Mouse (Mus musculus) heart, embryonic 14.5 days (tissue): ENCODE data around the gene Vim. TPM values are rescaled to one million over a fixed set of nuclear protein-coding genes. Genes with fewer than 3 reads are reported as not detected.

ENCODE experiments used
- ATAC-seq: fragments of 200-750 bp; cut with Nextera tagmentation; 2 replicates; pipeline ENCODE4 v1.8.0; 2017; ENCODE audit warnings: low read depth, moderate TSS enrichment; ENCODE audit not compliant: insufficient number of reproducible peaks, insufficient read depth, low FRiP score
- H3K27ac ChIP-seq, 2 experiments: fragments of 200-500 bp in 1 of 2; fragments of 300-500 bp in 1 of 2; sonication (generic) in 1 of 2; replicated peaks in 1 of 2; 2 replicates each; pipeline ENCODE4 v1.5.1; 2012 to 2014; ENCODE audit warnings: low read depth in 2 of 2, low read length in 2 of 2, control low read depth in 1 of 2, mild to moderate bottlenecking in 1 of 2, mixed read lengths in 1 of 2; ENCODE audit not compliant: control insufficient read depth in 1 of 2, insufficient read depth in 1 of 2
- H3K27me3 ChIP-seq: fragments of 300-500 bp; sonication (generic); 2 replicates; pipeline ENCODE4 v1.6.1; 2014; ENCODE audit warnings: mild to moderate bottlenecking, low read length, control low read depth; ENCODE audit not compliant: control insufficient read depth, insufficient read depth
- H3K36me3 ChIP-seq: fragments of 300-500 bp; sonication (generic); 2 replicates; pipeline ENCODE4 v1.6.1; 2014; ENCODE audit warnings: mild to moderate bottlenecking, control low read depth, low read length, mixed read lengths; ENCODE audit not compliant: control insufficient read depth, insufficient read depth
- H3K4me1 ChIP-seq, 2 experiments: fragments of 200-500 bp in 1 of 2; fragments of 300-500 bp in 1 of 2; sonication (generic) in 1 of 2; 2 replicates each; pipeline ENCODE4 v1.6.1; 2012 to 2014; ENCODE audit warnings: low read length in 2 of 2, control low read depth in 1 of 2, mixed read lengths in 1 of 2; ENCODE audit not compliant: control insufficient read depth in 2 of 2, insufficient read depth in 2 of 2
- H3K4me2 ChIP-seq: fragments of 300-500 bp; sonication (generic); 2 replicates; pipeline ENCODE4 v1.6.1; 2014; ENCODE audit warnings: mild to moderate bottlenecking, low read length
- H3K4me3 ChIP-seq, 2 experiments: fragments of 200-500 bp in 1 of 2; fragments of 300-500 bp in 1 of 2; sonication (generic) in 1 of 2; 2 replicates each; pipeline ENCODE4 v1.5.1; 2012 to 2014; ENCODE audit warnings: low read length in 2 of 2, mild to moderate bottlenecking in 2 of 2, control low read depth in 1 of 2, low read depth in 1 of 2, moderate library complexity in 1 of 2; ENCODE audit not compliant: control insufficient read depth in 1 of 2, insufficient read depth in 1 of 2
- H3K9ac ChIP-seq: fragments of 300-500 bp; sonication (generic); 2 replicates; pipeline ENCODE4 v1.6.1; 2014; ENCODE audit warnings: mild to moderate bottlenecking, low read length
- H3K9me3 ChIP-seq: fragments of 300-500 bp; sonication (generic); 2 replicates; pipeline ENCODE4 v1.6.1; 2016; ENCODE audit warnings: low read length, control low read depth; ENCODE audit not compliant: control insufficient read depth
- WGBS: fragments of 180-500 bp; shearing (Covaris S2); extraction: QIAGEN DNeasy Blood & Tissue Kit; methylation state at CpG from one replicate; pipeline ENCODE4 v1.1.7; 2014; 5-methylcytosine and 5-hydroxymethylcytosine counted together
- polyA plus RNA-seq: library from polyadenylated mRNA; unstranded; fragments of >200 nt; fragmentation: Nextera tagmentation; extraction: Ambion mirVana; gene quantifications from 2 replicates; pipeline ENCODE4 v1.2.1, GENCODE M21; 2014

Gene Vim
- polyA plus RNA-seq, 1 experiment from 2014 or later, result 1,081 TPM

DNA sequence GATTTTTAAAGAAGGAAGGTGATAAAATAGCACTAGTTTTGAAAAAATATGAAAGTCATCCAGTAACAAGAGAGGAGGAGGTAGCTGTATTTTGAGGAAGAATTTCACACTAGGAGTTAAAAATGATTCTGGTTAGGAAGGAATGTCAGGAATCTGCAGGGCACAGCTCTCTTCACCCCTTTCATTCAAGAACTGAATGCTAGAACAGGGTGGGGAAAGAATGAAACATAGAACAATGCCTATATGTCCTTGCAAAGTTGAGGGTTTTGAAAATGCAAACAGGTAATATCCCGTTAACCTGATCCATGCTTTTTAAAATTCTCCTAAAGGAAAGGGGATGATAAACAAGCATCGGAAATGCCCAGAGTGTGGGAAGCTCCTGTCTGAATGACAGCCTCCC lies 19.8 kb upstream of the Vim start:
- Histone ChIP-seq H3K9me3 (no peaks in the 10 kb centered on the region), H3K27ac (no peak overlapping the region), H3K4me1 (peaks cover 6 to 19% of the 10 kb centered on the region in 2 experiments), H3K27me3 (no peaks in the 10 kb centered on the region), H3K9ac (no peak overlapping the region), H3K4me3 (no peak overlapping the region), H3K36me3 (no peaks in the 10 kb centered on the region), H3K4me2 (no peak overlapping the region; the same call in 1 of the 2 replicates)
- ATAC-seq, result no peak
- 26% methylated on average over 2 of the region's 2 CpGs for WGBS

DNA sequence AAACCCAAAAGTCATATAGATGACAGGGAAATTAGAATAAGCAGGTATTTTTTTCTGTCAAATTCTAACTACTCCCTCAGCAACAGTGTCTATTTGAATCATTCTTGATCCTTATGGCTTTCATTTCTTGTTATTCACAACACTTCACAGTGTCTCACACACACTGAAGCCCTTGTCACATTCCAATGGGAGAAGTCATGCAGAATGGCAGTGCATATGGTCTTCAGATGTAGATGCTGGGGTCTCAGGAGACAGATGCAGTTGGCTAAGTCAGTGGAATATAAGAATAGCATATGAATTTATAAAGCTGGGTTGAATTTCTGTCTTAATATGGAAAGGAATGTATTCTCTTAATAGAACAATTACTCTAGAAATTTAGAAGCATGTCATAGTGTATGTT lies 17.5 kb upstream of the Vim start:
- Histone ChIP-seq H3K4me2 (no peak overlapping the region), H3K4me3 (no peak overlapping the region), H3K4me1 (peaks cover 6 to 25% of the 10 kb centered on the region in 2 experiments), H3K9ac (no peak overlapping the region), H3K27me3 (no peaks in the 10 kb centered on the region), H3K9me3 (no peaks in the 10 kb centered on the region), H3K36me3 (no peaks in the 10 kb centered on the region), H3K27ac (no peak overlapping the region)
- ATAC-seq, result no peak

DNA sequence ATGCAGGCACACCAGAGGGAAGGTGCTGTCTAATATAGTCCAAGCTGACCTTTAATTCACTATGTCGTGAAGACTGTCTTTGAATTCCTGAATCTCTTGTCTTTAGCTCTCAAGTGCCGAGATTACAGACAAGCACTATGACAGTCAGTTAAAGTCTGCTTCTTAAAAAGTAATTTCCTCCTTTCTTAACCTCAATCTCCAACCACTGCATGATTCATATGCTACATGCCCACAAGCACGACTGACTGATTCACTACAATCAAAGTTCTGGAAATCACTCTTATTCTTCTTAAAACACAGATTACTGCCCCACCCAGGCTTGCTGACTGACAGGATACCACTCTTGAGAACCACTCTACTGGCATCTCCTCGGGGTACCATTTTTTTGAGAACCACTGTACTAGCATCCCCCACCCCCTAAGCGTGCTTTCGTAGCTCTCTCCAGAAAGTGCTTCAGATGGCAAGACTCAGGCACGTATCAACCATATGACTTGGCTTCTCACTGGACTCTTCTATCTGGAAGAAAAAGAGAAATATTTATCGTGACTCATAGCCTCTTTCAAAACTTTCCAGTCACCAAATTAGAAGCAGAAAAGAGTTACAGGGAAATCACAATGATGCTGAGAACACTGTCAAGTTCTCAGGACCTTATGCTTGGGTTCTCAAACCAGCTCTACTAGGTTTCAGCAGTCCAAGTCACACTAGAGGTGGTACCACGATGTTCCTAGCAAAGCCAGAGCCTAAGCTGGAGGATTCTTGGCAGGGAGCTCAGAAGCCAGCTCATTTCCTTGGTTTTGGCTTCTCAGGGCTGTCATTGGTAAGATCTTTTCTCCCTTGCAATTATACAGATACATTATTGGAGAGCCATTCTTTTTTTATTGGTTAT lies 16.3 kb upstream of the Vim start:
- no peaks in the 10 kb centered on the region for H3K36me3 ChIP-seq
- 50% methylated on average over 9 of the region's 9 CpGs for WGBS
- H3K4me2 ChIP-seq, result no peak overlapping the region
- H3K27me3 ChIP-seq, result no peaks in the 10 kb centered on the region
- no peaks in the 10 kb centered on the region for H3K9me3 ChIP-seq
- no peak overlapping the region for H3K9ac ChIP-seq
- H3K4me1 ChIP-seq, result peaks cover 6 to 25% of the 10 kb centered on the region in 2 experiments
- no peak for ATAC-seq
- H3K27ac ChIP-seq, result peak overlapping the region in 1 of 2 experiments; percentile 61; a peak in 2 of 4 replicates
- H3K4me3 ChIP-seq, result no peak overlapping the region

DNA sequence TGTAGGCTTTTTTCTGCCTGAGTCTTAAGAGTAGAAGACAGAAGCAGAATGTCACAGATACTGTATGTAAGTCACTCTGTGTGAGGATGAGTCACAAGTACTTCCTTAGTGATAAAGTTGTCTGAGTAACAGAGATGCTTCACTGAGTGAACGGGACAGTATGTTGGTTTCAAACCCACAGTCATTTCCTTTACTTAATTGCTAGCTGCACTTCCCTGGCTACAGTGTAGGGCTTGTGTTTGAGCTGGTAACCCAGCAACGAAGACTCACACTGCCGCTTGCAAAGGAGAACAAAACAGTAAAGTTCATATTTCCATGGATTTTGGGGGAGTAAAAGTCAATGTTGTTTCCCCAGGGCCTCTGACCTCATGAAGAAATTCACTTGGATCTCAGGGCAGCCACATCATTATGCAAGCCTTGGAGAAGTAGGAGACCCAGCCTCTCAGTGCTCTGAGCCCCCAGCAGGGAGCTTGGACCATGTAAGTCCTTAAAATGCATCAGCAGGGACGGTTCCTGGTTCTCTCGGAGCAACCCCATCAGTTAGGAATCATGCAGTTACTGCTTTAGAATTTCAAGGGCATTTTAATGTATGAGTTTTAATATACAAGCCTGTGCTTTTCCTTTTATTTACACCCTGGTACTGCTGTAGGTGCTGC lies 15.0 kb upstream of the Vim start:
- peak; percentile 26; the same call in 1 of the 2 replicates for ATAC-seq
- WGBS, result 41% methylated on average over 5 of the region's 5 CpGs

DNA sequence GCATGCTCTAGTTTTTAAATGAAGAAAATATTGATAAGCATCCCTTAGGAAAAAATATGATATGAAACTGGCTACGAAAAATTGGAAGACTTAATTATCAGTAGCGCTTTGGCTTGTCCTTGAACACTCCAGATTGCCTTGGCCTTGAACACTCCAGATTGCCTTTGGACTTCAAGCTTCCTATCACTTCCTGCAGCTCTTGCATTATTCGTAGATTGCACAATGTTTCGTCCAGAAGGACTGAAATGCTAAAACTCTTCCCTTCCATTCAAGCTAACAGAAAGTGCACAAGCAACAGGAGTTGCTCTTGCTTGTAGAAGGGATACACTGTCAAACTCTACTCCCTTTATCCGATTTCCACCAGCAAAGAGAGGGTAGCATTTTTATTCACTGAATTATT lies 14.4 kb upstream of the Vim start:
- ATAC-seq, result no peak
- Histone ChIP-seq H3K27me3 (no peaks in the 10 kb centered on the region), H3K4me1 (peaks cover 4 to 18% of the 10 kb centered on the region in 2 experiments), H3K4me2 (no peak overlapping the region), H3K27ac (peak overlapping the region in 1 of 2 experiments; percentile 37; a peak in 1 of 4 replicates), H3K4me3 (no peak overlapping the region), H3K9ac (no peak overlapping the region), H3K36me3 (no peaks in the 10 kb centered on the region), H3K9me3 (no peaks in the 10 kb centered on the region)
- WGBS, result 69% methylated on average over 5 of the region's 5 CpGs

More for the DNA sequence above, 15.0 kb upstream of the Vim start:
- H3K9ac ChIP-seq, result no peak overlapping the region
- H3K9me3 ChIP-seq, result no peaks in the 10 kb centered on the region
- H3K36me3 ChIP-seq, result no peaks in the 10 kb centered on the region
- H3K27me3 ChIP-seq, result no peaks in the 10 kb centered on the region
- H3K4me1 ChIP-seq, result peaks cover 4 to 24% of the 10 kb centered on the region in 2 experiments
- peak overlapping the region in 1 of 2 experiments; percentile 37; a peak in 2 of 4 replicates for H3K27ac ChIP-seq
- no peak overlapping the region for H3K4me2 ChIP-seq
- no peak overlapping the region for H3K4me3 ChIP-seq

DNA sequence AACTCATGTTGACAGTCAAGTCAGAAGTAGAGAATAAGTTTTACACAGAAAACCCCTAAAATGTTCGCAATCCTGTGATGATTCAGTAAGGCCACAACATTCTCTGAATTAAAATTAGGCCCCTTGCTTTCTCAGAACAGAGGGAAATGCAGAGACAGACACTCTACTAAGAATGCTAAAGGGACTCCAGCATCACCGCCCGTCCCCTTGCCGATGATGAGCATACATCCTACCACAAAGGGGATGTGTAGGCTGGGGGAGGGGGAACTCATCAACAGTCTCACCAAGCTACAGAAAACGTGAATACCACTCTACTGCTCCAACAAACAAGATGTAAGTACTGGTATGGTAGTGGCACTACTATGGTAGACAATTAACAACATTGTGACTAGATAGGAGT lies 14.0 kb upstream of the Vim start:
- Histone ChIP-seq H3K9me3 (no peaks in the 10 kb centered on the region), H3K9ac (no peak overlapping the region), H3K27ac (no peak overlapping the region), H3K4me1 (peaks cover 4 to 15% of the 10 kb centered on the region in 2 experiments), H3K36me3 (no peaks in the 10 kb centered on the region), H3K4me3 (no peak overlapping the region), H3K27me3 (no peaks in the 10 kb centered on the region), H3K4me2 (no peak overlapping the region)
- ATAC-seq, result no peak
- WGBS, result 77% methylated on average over 5 of the region's 5 CpGs

DNA sequence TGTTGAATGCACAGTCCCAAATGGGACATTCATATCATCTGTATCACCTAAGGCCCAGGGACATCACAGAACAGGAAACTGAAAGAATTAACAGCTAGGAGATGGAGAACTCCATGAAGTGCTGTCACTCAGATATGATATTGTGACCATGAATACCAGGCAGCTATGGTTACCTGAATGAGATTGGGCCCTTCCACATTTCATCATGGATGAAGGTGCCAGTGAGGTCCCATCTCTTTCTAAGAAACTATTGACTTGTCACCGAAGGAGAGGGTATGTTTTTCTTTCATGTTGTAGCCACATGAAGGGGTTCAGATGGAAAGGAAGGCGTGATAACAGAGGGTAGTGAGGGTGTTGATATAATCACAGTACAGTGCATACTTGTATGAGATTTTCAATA lies 13.3 kb upstream of the Vim start:
- no peak overlapping the region for H3K4me3 ChIP-seq
- no peak overlapping the region for H3K4me2 ChIP-seq
- WGBS, result 68% methylated on average over 2 of the region's 2 CpGs
- H3K27me3 ChIP-seq, result no peaks in the 10 kb centered on the region
- H3K9ac ChIP-seq, result no peak overlapping the region
- no peaks in the 10 kb centered on the region for H3K36me3 ChIP-seq
- ATAC-seq, result no peak
- peaks cover 4 to 15% of the 10 kb centered on the region in 2 experiments for H3K4me1 ChIP-seq
- no peak overlapping the region for H3K27ac ChIP-seq
- H3K9me3 ChIP-seq, result no peaks in the 10 kb centered on the region
